Mouse (Mus musculus) E14TG2a.4 (cell line): ENCODE results near the gene Cyb561d2.
"Not testable (repeated sequence)": the region's sequence is repeated elsewhere in the genome, so short reads cannot be mapped to it uniquely, and the experiment has no call there.

Experiments used
- H3K27me3 ChIP-seq: 2 replicates; pipeline ENCODE4 v1.6.1; 2014; ENCODE audit warnings: low read length, control low read depth; ENCODE audit not compliant: insufficient read depth
- H3K36me3 ChIP-seq: 2 replicates; pipeline ENCODE4 v1.6.1; 2014; ENCODE audit warnings: low read length, control low read depth; ENCODE audit not compliant: insufficient read depth
- H3K4me1 ChIP-seq: replicated peaks from 2 replicates; pipeline ENCODE4 v1.6.1; 2014; ENCODE audit warnings: low read depth, low read length, control low read depth
- H3K4me3 ChIP-seq: replicated peaks from 2 replicates; pipeline ENCODE4 v1.5.1; 2014; ENCODE audit warnings: mild to moderate bottlenecking, low read length
- H3K9me3 ChIP-seq: 2 replicates; pipeline ENCODE4 v1.6.1; 2014; ENCODE audit warnings: low read length, control low read depth
- CTCF ChIP-seq: conservative IDR thresholded peaks from 2 replicates; pipeline ENCODE4 v1.5.1; 2014; ENCODE audit warnings: low read length
- NANOG ChIP-seq: IDR thresholded peaks from 2 replicates; pipeline ENCODE4 v1.6.1; 2014; ENCODE audit warnings: borderline replicate concordance, low read length, mixed read lengths
- POU5F1 ChIP-seq: IDR thresholded peaks from 2 replicates; pipeline ENCODE4 v1.6.1; 2014; ENCODE audit warnings: low read length, borderline replicate concordance

Gene Cyb561d2

DNA sequence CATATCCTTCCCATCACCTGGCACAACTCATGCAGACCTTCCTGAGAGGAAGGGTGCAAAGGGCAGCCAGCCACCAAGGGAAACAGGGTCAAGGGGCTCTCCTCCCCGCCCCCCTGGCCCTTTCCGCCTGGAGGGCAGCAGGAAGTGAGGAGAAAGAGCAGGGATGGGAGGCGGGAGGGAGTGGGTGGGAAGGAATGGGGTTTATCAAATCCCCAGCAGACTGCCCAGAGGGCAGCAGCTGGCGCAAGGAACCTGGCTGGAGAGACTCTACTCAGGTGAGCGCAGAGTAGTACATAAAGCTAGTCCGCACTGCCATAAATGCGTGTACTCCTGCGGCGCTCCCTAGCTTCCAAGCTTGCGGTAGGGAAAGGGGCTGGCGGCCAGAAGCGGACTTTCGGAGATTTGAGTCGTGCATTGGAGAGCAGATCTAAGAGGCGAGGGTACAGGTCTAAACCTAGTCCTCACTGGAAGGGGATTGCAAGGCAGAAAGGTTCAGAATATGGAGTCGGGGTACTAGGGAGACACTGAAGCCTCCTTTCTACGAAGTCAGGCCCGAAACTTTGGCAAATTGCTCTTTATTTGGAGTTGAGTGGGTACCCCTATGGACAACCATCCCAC lies 25.8 kb upstream of the Cyb561d2 start, which contains the start of gene Hyal2:
Hyal2 (plus strand) TSS at position 244 of the 618 bp plus-strand sequence.
- TF ChIP-seq NANOG: no peak
- TF ChIP-seq POU5F1: no peak
- TF ChIP-seq CTCF: no peak
- Histone ChIP-seq H3K9me3 (no peaks in the 10 kb centered on the region), H3K4me1 (peaks cover 76% of the 10 kb centered on the region), H3K27me3 (peaks cover 28% of the 10 kb centered on the region), H3K4me3 (peak within 1 kb of the TSS; percentile 89), H3K36me3 (peaks cover 37% of the 10 kb centered on the region)

- Histone ChIP-seq H3K4me1 (peaks cover 80% of the 10 kb centered on the region), H3K36me3 (peaks cover 33% of the 10 kb centered on the region), H3K27me3 (peaks cover 28% of the 10 kb centered on the region), H3K9me3 (no peaks in the 10 kb centered on the region), H3K4me3 (no peak overlapping the region)
- TF ChIP-seq CTCF: no peak
- no peak for TF ChIP-seq NANOG
- no peak for TF ChIP-seq POU5F1
These were observed 24.9 kb upstream of the Cyb561d2 start for GRCm38 (mm10) chr9:107566855-107567254.

- H3K4me1 ChIP-seq: peaks cover 78% of the 10 kb centered on the region
- H3K9me3 ChIP-seq: no peaks in the 10 kb centered on the region
- H3K36me3 ChIP-seq: peaks cover 33% of the 10 kb centered on the region
- peak; percentile 91 for TF ChIP-seq CTCF
- TF ChIP-seq NANOG: no peak
- no peak for TF ChIP-seq POU5F1
- peaks cover 27% of the 10 kb centered on the region for H3K27me3 ChIP-seq
- no peak overlapping the region for H3K4me3 ChIP-seq
These were observed 24.2 kb upstream of the Cyb561d2 start for GRCm38 (mm10) chr9:107566041-107566709.

- not testable (repeated sequence) for H3K9me3 ChIP-seq
- Histone ChIP-seq H3K4me3 (peak overlapping the region; percentile 17; the same call in 1 of the 2 replicates), H3K27me3 (peaks cover 21% of the 10 kb centered on the region), H3K36me3 (peaks cover 35% of the 10 kb centered on the region), H3K4me1 (peaks cover 72% of the 10 kb centered on the region)
These were observed 23.6 kb upstream of the Cyb561d2 start for GRCm38 (mm10) chr9:107565556-107565955.

GRCm38 (mm10) chr9:107563029-107563581 lies 21.1 kb upstream of the Cyb561d2 start, which contains the start of gene Tusc2:
Tusc2 (plus strand) TSS chr9:107563255.
- Histone ChIP-seq H3K27me3 (peaks cover 10% of the 10 kb centered on the region; the same call in 1 of the 2 replicates), H3K4me3 (peak within 1 kb of the TSS; percentile 96), H3K4me1 (peaks cover 57% of the 10 kb centered on the region), H3K9me3 (no peaks in the 10 kb centered on the region), H3K36me3 (peaks cover 59% of the 10 kb centered on the region)
- TF ChIP-seq POU5F1: no peak
- no peak for TF ChIP-seq NANOG
- TF ChIP-seq CTCF: no peak

DNA sequence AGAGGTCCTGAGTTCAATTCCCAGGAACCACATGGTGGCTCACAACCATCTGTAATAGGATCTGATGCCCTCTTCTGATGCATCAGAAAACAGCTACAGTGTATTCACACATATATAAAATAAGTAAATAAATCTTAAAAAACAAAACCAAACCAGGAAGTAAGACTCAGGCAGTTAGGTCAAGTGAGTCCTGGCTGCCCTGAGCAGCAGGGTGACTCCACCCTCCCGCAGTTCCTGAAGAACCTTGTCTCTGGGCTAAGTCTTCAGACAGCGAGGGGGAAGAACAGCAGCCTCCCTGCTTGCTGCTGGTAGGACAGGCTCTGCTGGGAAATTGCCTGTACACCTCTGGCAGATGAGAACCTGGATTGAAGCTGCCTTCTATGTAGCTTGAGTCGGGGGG lies 14.4 kb upstream of the Cyb561d2 start:
- H3K9me3 ChIP-seq: no peaks in the 10 kb centered on the region
- TF ChIP-seq CTCF (no peak), POU5F1 (no peak), NANOG (no peak)
- H3K4me3 ChIP-seq: no peak overlapping the region
- H3K4me1 ChIP-seq: peaks cover 53% of the 10 kb centered on the region
- H3K36me3 ChIP-seq: peaks cover 51% of the 10 kb centered on the region
- peaks cover 23% of the 10 kb centered on the region for H3K27me3 ChIP-seq

DNA sequence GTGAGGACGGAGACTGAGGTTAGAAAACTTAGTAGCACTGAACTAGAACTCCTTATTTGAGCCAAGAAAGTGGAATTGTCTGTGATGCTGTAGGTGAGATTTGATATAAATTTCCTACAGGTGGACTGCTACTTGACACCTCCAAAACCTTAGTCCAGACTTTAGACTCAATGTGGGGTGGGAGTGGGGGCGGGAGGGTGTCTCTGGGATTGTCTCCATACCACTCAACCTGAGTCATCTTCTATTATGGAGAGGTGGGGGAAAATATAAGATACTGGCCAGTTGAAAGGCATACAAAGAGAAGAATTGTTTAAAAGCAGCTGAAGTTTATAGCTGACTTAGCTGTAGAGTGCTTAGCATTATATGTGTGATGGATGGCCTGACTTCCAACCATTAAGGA lies 13.7 kb upstream of the Cyb561d2 start:
- Histone ChIP-seq H3K4me1 (peaks cover 56% of the 10 kb centered on the region), H3K36me3 (peaks cover 44% of the 10 kb centered on the region), H3K4me3 (peak overlapping the region; percentile 87), H3K9me3 (no peaks in the 10 kb centered on the region), H3K27me3 (peaks cover 30% of the 10 kb centered on the region)
- TF ChIP-seq NANOG (no peak), POU5F1 (no peak), CTCF (no peak)

DNA sequence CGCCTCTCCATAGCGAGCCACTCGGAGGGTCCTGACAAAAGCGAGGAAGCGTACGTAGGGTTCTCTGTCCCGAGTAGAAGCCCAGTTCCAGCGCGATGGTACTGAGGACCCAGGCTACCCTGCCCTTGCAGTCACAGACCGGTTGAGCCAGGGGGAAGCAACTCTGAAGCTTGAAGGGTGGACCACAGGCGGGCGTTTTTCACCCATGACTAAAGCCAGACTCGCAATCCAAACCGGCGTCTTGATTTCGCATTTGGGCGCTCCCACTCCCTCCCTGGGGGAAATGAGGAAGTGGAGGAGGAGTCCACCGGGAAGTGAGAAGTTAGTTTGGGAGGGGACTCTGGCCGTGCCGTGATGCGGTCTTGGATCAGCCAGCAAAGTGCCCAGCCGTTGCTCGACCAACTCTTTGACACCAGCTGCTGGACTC lies 13.1 kb upstream of the Cyb561d2 start:
- Histone ChIP-seq H3K4me3 (peak overlapping the region; percentile 87), H3K36me3 (peaks cover 37% of the 10 kb centered on the region), H3K27me3 (peaks cover 36% of the 10 kb centered on the region), H3K4me1 (peaks cover 62% of the 10 kb centered on the region), H3K9me3 (no peaks in the 10 kb centered on the region)
- no peak for TF ChIP-seq POU5F1
- no peak for TF ChIP-seq NANOG
- TF ChIP-seq CTCF: no peak

- Histone ChIP-seq H3K27me3 (peaks cover 43% of the 10 kb centered on the region), H3K4me1 (peaks cover 69% of the 10 kb centered on the region), H3K4me3 (peak overlapping the region; percentile 87), H3K9me3 (no peaks in the 10 kb centered on the region), H3K36me3 (peaks cover 31% of the 10 kb centered on the region)
- TF ChIP-seq CTCF (no peak), NANOG (no peak), POU5F1 (no peak)
These were observed 12.4 kb upstream of the Cyb561d2 start for GRCm38 (mm10) chr9:107554319-107554825.
